Mouse (Mus musculus): Measurements from ENCODE around the gene Tnfsf8.

Tnfsf8 gene

DNA sequence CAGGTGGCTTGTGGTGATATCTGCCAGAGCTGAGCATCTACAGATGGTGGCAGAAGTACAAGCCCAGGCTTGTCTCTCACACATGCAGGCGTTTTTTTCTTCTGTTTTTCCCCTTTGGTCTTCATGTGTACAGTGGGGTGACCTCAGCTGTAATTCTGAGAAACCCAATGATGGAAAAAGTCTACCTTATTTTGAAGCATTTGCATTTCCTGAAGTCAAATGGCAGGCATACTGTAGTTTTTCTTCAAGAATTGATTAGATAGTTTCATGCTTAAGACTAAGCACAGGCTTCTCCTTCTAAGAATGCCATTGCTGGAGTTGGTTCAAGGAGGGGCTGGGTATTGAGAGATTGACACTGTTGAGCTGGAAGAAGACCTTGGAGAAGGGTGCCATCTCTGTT is 18.9 kb downstream of the Tnfsf8 start:
- DNase-seq (ENCODE audit: low read depth, low spot score) = no peak

DNA sequence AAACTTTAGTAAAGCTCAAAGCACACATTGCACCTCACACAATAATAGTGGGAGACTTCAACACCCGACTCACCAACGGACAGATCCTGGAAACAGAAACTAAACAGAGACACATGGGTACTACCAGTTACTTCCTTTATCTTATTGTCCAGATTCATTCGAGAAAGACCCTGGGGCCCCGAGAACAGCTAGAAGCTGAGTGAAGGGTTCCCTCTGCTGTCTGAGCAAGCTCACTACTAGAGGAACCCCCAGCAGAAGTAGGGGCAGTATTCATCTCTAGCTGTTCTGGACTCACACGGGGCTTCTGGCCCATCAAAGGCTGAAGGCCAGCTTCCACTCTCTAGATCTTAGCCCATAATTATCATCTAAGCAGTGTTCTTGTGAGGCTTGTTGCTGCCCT is 20.7 kb downstream of the Tnfsf8 start:
- DNase-seq (ENCODE audit: low read depth, low spot score) = peak; percentile 13

GRCm38 (mm10) chr4:63823136-63823535 is 38.0 kb downstream of the Tnfsf8 start:
- no peak for DNase-seq (ENCODE audit: low read depth, low spot score)

DNA sequence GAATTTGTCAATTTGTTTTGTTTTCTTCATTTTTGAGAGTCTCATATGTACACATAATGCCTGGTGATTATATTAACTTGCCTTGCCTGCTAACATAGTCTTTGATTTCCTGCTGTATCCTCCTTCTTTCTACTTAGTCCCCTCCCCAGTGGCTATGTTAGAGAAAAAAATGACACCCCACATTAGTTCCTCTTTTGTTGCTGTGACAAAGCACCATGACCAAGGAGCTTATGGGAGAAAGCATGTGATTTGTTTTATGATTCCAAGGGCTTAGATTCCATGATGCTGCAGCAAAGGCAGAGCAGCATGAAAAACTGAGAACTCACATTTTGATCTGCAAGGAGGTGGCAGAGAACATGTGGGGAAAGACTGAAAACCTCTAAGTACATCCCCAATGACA is 43.6 kb downstream of the Tnfsf8 start:
- DNase-seq (ENCODE audit: low read depth, low spot score) = no peak

DNA sequence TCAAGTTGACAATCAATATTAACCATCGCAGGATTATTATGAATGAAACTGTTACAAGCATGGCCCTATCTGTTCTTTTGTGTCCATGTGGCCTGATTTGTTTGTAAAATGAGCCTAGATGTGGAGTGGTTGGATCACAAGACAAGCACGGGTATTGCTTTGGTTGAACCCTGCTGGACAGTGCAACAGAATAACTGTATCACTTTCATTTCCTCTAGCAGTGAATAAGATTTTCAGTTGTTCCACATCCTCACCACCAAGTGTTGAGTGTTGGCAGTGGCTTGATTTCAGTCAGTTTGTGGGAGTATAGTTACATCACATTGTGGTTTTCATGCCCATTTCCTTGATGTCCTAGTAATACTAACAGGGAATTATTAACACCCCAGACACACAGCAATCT is 45.5 kb downstream of the Tnfsf8 start:
- DNase-seq (ENCODE audit: low read depth, low spot score) = no peak

GRCm38 (mm10) chr4:63798083-63798482 is 63.1 kb downstream of the Tnfsf8 start:
- DNase-seq (ENCODE audit: low read depth, low spot score) = no peak

DNA sequence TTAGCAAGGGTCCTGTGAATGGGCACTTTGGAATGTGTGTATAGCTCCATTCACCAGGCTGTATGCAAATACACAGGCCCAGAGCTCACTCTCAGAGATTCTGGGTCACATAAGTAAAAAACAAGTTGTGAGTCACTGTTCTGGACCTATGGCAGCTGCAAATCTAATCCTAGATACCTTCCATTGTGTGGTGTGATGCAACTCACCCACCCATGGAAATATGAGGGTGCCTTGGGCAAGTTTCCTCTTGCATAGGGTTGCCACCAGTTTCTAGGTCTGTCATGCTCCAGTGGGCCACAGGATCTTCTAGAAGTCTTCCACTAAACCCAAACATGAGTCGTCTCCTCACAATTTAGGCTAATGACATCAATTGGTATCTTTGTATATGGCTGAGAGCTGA is 64.6 kb downstream of the Tnfsf8 start:
- DNase-seq (ENCODE audit: low read depth, low spot score) = no peak

GRCm38 (mm10) chr4:63792328-63792727 is 68.8 kb downstream of the Tnfsf8 start:
- no peak for DNase-seq (ENCODE audit: low read depth, low spot score)

GRCm38 (mm10) chr4:63785466-63785865 is 75.7 kb downstream of the Tnfsf8 start:
- no peak for DNase-seq (ENCODE audit: low read depth, low spot score)

GRCm38 (mm10) chr4:63783826-63784225 is 77.3 kb downstream of the Tnfsf8 start:
- no peak for DNase-seq (ENCODE audit: low read depth, low spot score)

DNA sequence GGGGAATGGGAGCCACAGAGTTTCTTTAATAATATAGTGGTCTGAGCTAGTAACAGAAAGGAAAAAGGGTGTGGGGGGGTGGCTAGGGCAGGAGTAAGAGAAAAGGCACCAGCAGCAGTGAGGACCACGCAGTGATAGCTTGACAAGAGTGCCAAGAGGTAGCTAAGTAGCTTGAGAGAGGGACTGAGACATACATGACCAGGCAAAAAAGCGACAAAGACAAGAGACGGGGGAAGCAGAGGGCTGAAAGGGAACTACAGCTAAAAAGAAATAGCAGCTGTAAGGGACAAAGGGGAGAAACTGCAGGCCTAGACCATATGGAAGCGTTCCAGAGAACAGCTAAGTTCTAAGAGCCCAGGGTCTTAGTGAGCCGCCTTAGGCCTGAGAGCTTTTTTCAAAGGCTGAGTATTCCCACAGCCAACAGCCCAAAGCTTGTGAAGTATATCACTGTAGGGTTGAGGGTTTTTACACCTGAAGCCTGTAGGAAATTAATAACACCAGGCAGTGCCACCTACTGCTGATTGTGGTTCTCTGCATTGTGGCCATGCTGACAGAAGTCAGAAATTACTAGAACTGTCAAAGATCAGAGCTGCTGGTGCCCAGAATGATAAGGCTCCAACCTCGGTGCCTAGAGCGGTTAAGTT is 78.1 kb downstream of the Tnfsf8 start:
- DNase-seq (ENCODE audit: low read depth, low spot score) = no peak

All from ZHBTc4 (cell line).